Mouse (Mus musculus): ENCODE measurements around the gene Tagap1.
"Not testable (repeated sequence)": the region's sequence is repeated elsewhere in the genome, so short reads cannot be mapped to it uniquely, and the experiment has no call there.

The Tagap1 gene

GRCm38 (mm10) chr17:6961181-6962000, 435 bp upstream of the Tagap1 start:
- DNase-seq, result peak in 1 of 2 experiments; percentile 56

GRCm38 (mm10) chr17:6960349-6960748, 607 bp downstream of the Tagap1 start:
- DNase-seq, result not testable (repeated sequence)

DNA sequence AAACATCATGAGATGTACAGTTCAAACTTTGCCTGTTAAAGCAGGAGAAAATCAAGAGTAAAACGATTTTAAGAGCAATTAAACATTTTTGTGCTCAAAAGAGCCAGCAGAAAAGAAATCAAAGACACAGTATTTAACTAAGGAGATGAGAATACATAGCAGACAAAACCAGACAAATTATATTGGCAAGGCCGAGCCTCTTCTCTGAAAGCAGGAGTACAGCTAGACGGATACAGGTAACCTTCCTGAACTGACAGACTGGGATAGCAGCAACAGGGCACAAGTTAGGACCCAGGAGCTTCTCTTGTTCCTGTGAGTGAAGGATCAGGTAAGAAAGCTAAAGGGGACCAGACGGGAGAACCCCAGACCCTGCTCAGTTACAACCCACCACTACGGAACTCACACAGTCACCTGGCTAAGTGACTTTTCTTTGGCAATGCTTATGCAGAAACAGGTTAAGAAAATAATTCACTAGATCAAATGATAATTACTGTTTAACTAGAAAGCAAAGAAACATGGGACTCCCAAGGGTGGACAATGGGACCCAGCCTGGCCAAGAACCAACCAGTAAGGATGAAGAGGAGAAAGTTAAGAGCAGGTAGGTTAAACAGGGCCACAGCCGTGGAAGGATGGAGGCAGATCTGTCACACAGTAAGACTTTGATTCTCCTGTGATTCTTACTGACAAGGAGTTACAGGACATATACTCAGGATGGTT, 1.3 kb downstream of the Tagap1 start:
- not testable (repeated sequence) for DNase-seq

DNA sequence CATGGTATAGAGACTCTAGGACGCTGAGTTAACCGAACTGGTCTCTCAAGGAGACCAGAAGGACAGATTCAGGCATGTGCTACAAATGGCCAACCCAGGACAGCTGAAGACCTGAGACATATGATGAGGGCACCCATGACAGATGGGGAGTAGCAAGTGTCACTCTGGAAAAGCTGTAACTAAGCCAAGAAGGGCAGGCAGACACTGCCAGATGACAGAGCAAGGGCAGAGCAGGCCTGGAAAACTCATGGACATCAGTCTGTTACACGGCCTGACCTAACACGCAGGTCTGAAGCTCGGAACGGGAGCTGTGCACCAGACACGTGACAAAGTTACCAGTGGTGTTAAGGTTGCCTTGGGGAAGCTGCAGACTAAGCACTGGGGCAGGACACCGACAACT, 2.1 kb downstream of the Tagap1 start:
- DNase-seq, result peak; percentile 10 to 11

DNA sequence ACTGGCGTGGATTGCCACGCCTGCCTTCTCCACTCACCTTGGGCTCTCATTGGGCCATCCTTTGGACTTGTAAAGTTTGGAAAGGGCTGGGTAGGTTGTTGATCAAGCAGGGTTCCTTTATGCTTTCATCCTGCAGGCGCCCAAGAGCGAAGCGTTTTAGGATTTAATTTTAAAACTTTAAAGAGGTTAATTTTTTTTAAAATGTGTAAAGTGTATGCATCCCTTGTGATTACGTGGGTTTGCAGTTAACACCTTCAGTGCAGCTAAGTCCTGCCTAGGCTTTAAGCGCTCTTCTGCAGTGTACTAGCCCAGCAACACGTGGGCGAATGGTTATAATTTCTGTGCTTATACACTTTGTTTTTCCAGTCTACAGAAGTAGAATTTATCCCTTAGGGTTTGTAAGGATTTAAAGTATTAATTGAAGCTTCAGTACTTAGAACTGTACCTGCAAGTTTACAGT, 12.2 kb downstream of the Tagap1 start:
- not testable (repeated sequence) for DNase-seq

GRCm38 (mm10) chr17:6947984-6948768, 12.8 kb downstream of the Tagap1 start, which contains the start of gene Rsph3b:
Gene Rsph3b, minus strand, starts transcription at chr17:6948682.
- peak; percentile 67 to 70 for DNase-seq

DNA sequence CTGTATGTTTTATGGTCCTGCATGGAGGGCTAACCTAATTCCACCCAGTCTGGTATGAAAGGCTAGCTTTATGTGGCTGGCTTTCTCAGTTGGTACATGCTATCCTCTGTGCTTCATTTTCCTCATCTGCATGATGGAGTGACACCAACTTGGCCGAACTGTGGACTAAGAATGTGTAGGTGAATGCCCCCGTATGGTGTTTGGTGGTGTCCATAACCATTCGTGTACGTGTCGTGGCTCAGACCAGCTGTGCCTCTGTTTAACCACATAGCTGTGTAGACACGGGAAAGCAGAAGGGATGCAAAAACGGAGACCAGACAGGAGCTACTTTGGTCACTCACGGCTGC, 13.3 kb downstream of the Tagap1 start:
- DNase-seq, result not testable (repeated sequence)

DNA sequence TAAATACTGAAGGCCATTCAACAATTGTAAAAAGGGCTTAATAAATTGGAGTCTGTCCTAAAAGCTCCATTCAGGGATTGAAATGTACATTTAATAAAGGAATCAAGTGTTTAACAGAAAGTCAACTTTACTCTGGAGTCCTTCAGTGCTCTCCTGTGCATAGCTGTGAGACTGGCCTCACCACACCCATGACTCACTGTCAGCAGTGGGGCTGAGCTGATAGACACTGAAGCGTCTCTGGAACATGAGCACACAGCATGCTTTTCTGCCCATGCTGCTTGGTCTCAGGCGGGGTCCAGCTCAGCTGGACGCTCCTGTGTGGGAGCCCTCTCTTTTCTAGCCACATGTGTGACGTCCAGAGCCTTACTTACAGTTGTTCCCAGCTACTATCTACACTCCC, 18.4 kb downstream of the Tagap1 start:
- DNase-seq, result not testable (repeated sequence)

GRCm38 (mm10) chr17:6931625-6932024, 29.3 kb downstream of the Tagap1 start:
- DNase-seq, result not testable (repeated sequence)

GRCm38 (mm10) chr17:6920351-6920894, 40.5 kb downstream of the Tagap1 start:
- DNase-seq, result not testable (repeated sequence)

- DNase-seq, result not testable (repeated sequence)
These were observed 41.6 kb downstream of the Tagap1 start for GRCm38 (mm10) chr17:6919388-6919787.

DNA sequence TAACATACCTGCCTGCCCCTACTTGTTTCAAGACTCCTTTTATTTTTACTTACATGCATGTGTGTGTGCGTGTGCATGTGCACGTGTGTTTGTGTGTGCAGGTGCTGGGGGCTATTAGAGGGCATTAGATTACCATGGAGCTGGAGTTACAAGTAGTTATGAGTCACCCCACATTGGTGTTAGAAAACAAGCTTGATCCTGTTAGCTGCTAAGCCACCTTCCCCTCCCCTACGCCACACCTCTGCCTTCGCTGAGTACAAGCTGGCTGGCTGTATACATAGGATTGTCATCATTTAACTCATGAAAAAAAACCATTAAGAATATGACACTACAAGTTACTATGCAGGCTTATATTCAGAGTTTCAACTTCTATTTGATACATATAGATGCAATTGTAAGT, 45.7 kb downstream of the Tagap1 start:
- DNase-seq, result not testable (repeated sequence)

GRCm38 (mm10) chr17:6914066-6914465, 46.9 kb downstream of the Tagap1 start:
- DNase-seq, result not testable (repeated sequence)
